Mouse (Mus musculus) limb, embryonic 11.5 days (tissue): ENCODE measurements around the gene Plcb1. TPM values are rescaled to one million over a fixed set of nuclear protein-coding genes. Genes with fewer than 3 reads are reported as not detected.
"Not testable (repeated sequence)": the region's sequence is repeated elsewhere in the genome, so short reads cannot be mapped to it uniquely, and the experiment has no call there.

Experiments
- ATAC-seq: fragments of 200-750 bp; cut with Nextera tagmentation; 2 replicates; pipeline ENCODE4 v1.8.0; 2017; ENCODE audit warnings: low read depth; ENCODE audit not compliant: insufficient number of reproducible peaks, low FRiP score, low TSS enrichment
- DNase-seq: peaks from one replicate; pipeline ENCODE4 v3.0.0-alpha.2; 2015; ENCODE audit warnings: low spot score
- H3K27ac ChIP-seq: fragments of 300-500 bp; sonication (generic); replicated peaks from 2 replicates; pipeline ENCODE4 v1.5.1; 2014; ENCODE audit warnings: low read depth, mild to moderate bottlenecking, low read length
- H3K27me3 ChIP-seq: fragments of 300-500 bp; sonication (generic); 2 replicates; pipeline ENCODE4 v1.6.1; 2014; ENCODE audit warnings: mild to moderate bottlenecking, low read length, mixed read lengths; ENCODE audit not compliant: control insufficient read depth, insufficient read depth
- H3K36me3 ChIP-seq: fragments of 300-500 bp; sonication (generic); 2 replicates; pipeline ENCODE4 v1.6.1; 2014; ENCODE audit warnings: mild to moderate bottlenecking, low read length, moderate library complexity, mixed read lengths; ENCODE audit not compliant: control insufficient read depth, insufficient read depth
- H3K4me1 ChIP-seq: fragments of 300-500 bp; sonication (generic); 2 replicates; pipeline ENCODE4 v1.6.1; 2014; ENCODE audit warnings: low read length, mixed read lengths; ENCODE audit not compliant: control insufficient read depth, insufficient read depth
- H3K4me2 ChIP-seq: fragments of 300-500 bp; sonication (generic); 2 replicates; pipeline ENCODE4 v1.6.1; 2014; ENCODE audit warnings: low read depth, mild to moderate bottlenecking, moderate library complexity; ENCODE audit not compliant: severe bottlenecking
- H3K4me3 ChIP-seq: fragments of 300-500 bp; sonication (generic); 2 replicates; pipeline ENCODE4 v1.5.1; 2014; ENCODE audit warnings: low read depth, low read length
- H3K9ac ChIP-seq: fragments of 300-500 bp; sonication (generic); 2 replicates; pipeline ENCODE4 v1.6.1; 2014; ENCODE audit warnings: mild to moderate bottlenecking, low read length
- H3K9me3 ChIP-seq: fragments of 300-500 bp; sonication (generic); 2 replicates; pipeline ENCODE4 v1.6.1; 2016; ENCODE audit warnings: low read length; ENCODE audit not compliant: control insufficient read depth
- WGBS: fragments of 180-500 bp; shearing (Covaris S2); extraction: QIAGEN DNeasy Blood & Tissue Kit; methylation state at CpG from one replicate; pipeline ENCODE4 v1.1.7; 2014; 5-methylcytosine and 5-hydroxymethylcytosine counted together
- polyA plus RNA-seq: library from polyadenylated mRNA; unstranded; fragments of >200 nt; fragmentation: Nextera tagmentation; extraction: Ambion mirVana; gene quantifications from 2 replicates; pipeline ENCODE4 v1.2.1, GENCODE M21; 2014

Gene Plcb1
- polyA plus RNA-seq, 1 experiment from 2014 or later = 10.4 TPM

DNA sequence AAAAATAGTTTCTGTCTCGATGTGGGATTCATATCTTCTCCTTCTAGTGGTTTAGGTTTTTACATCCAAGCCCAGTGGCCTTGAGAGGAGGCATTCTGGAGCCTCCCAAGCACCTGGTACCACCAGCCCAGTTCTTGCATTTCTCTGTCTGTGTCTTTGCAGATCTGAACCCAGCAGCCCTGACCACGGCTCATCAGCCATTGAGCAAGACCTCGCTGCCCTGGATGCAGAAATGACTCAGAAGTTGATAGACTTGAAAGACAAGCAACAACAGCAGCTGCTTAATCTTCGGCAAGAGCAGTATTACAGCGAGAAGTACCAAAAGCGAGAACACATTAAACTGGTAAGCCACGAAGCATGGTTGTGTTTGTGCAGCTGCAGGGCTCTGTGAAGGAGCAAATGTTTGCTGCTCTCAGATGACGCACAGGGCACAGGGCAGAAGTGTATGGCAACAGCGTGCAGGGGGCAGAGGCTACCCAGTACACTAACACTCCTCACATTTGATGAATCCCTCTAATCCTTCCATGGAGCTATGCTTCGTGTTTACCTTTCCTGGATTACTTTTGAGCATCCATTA lies 584.5 kb downstream of the Plcb1 start:
- 0 out of 2 replicates have a peak, but pooled peaks have one; percentile 47 for ATAC-seq
- H3K9ac ChIP-seq = no peak overlapping the region
- no peak overlapping the region for H3K4me2 ChIP-seq
- H3K36me3 ChIP-seq = no peaks in the 10 kb centered on the region
- H3K27ac ChIP-seq = no peak overlapping the region
- no peak overlapping the region for H3K4me3 ChIP-seq
- H3K27me3 ChIP-seq = no peaks in the 10 kb centered on the region
- H3K4me1 ChIP-seq = no peaks in the 10 kb centered on the region
- DNase-seq = no peak
- 73% methylated on average over 10 of the region's 10 CpGs for WGBS
- no peaks in the 10 kb centered on the region for H3K9me3 ChIP-seq

DNA sequence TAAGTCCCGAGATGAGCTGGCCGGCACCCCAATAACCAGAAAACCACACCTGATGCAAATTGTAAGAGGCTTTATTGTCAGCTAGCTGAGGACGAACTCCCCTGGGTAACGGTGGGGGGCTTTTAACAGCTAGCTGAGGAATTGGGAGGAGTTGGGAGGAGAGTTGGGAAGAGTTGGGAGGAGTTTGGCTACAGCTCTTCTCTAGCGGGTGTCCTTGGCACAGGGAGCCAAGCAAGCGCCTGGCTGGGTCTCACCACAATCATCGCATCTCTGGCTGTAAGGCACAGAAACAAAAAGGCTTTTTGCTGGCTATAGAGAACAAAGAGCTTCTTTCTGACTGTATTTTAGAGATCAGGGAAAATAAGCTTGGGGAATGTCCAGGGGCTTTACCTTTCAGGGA lies 594.9 kb downstream of the Plcb1 start:
- not testable (repeated sequence) for DNase-seq, H3K4me1 ChIP-seq
- WGBS = 27% methylated on average over 7 of the region's 7 CpGs

DNA sequence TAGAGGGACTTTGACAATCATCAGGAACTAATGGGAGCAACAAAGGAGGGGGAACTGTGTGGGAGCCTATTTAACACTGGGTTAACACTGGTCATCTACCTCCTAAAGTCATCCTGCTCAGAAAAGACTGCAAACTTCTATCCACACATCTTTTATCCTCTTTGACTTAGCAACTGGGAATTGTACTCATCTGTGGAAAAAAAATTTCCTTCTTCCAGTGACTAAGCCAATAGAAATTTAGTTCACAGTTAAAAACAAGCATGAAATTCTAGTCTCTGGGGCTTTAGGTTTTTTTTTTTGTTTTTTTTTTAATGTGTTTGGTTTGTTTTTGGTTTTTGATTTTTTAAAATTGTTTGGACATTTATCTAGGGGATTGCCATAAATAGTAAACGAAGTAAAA lies 595.5 kb downstream of the Plcb1 start:
- ATAC-seq = no peak
- H3K27me3 ChIP-seq = no peaks in the 10 kb centered on the region
- no peaks in the 10 kb centered on the region for H3K9me3 ChIP-seq
- no peak overlapping the region for H3K9ac ChIP-seq
- no peaks in the 10 kb centered on the region for H3K36me3 ChIP-seq
- H3K27ac ChIP-seq = no peak overlapping the region
- WGBS = 87% methylated on average over 1 of the region's 1 CpGs
- H3K4me1 ChIP-seq = no peaks in the 10 kb centered on the region
- no peak overlapping the region for H3K4me3 ChIP-seq
- DNase-seq = no peak
- H3K4me2 ChIP-seq = no peak overlapping the region

More for the DNA sequence above, 594.9 kb downstream of the Plcb1 start:
- H3K4me2 ChIP-seq, ATAC-seq, H3K27me3 ChIP-seq, H3K4me3 ChIP-seq, H3K27ac ChIP-seq, H3K9me3 ChIP-seq, H3K9ac ChIP-seq, H3K36me3 ChIP-seq: not testable (repeated sequence)

DNA sequence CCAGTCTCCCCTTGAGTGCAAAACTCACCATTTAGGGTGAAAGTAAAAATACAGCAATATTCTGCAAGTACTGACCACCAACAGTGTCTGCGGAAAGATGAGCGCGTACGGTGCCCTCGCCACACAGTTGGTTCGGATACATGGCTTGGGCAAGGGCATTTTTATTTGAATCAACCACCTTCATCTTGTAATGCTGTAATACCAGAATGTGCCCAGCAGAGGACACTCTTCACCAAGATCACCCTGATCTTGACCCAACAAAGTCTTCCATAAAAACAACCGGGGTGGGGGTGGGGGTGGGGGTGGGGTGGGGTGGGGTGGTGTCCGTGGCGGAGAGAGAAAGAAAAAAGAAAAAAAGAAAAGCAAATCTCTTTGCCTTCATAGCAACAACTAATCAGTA lies 602.1 kb downstream of the Plcb1 start:
- DNase-seq = no peak
- Histone ChIP-seq H3K4me1 (no peaks in the 10 kb centered on the region), H3K4me2 (no peak overlapping the region), H3K9ac (no peak overlapping the region), H3K9me3 (no peaks in the 10 kb centered on the region), H3K27ac (no peak overlapping the region), H3K27me3 (no peaks in the 10 kb centered on the region), H3K4me3 (no peak overlapping the region), H3K36me3 (no peaks in the 10 kb centered on the region)
- 55% methylated on average over 9 of the region's 9 CpGs for WGBS
- no peak for ATAC-seq

DNA sequence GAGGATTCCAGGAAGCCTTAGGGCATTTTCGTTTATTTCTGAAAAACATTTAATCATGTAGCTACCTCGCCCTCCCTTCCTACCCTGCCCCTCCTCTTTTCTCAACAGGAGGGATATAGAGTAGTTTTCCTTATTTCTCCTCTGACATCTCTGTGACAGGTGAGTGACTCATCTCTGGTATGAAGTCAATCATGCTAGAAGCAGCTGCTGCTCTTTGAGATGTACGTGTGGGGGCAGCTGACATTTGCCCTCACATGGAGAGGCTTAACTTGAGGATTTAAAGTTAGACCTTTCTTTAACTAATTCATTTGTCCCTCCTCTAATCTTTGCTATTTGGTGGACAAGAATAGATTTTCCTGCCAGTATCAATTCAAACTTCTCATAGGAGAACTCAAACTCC lies 608.8 kb downstream of the Plcb1 start:
- no peaks in the 10 kb centered on the region for H3K9me3 ChIP-seq
- no peak overlapping the region for H3K4me2 ChIP-seq
- ATAC-seq (no peak), DNase-seq (no peak)
- no peaks in the 10 kb centered on the region for H3K27me3 ChIP-seq
- no peak overlapping the region for H3K27ac ChIP-seq
- H3K4me1 ChIP-seq = no peaks in the 10 kb centered on the region
- no peaks in the 10 kb centered on the region for H3K36me3 ChIP-seq
- WGBS = 83% methylated on average over 3 of the region's 3 CpGs
- H3K4me3 ChIP-seq = no peak overlapping the region
- H3K9ac ChIP-seq = no peak overlapping the region

DNA sequence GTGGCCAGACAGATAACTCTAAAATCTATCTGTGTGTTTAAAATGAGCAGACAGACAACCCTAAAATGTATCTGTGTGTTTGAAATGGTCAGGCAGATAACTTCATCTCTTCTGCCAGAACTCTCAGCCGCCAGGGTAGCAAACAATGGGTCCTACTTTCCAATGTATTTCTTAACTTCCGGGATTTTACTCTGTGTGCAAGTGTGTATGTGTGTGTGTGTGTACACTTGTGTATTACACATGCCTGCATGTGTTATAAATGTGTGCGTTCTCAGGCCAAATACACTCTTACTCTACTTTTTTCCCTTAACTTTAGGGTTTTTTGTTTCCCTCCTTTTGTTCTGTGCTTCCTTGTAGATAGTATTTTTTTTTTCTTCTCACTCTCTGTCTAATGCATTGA lies 610.5 kb downstream of the Plcb1 start:
- Histone ChIP-seq H3K4me2 (no peak overlapping the region), H3K9ac (no peak overlapping the region), H3K27me3 (no peaks in the 10 kb centered on the region), H3K4me3 (no peak overlapping the region), H3K27ac (no peak overlapping the region), H3K4me1 (no peaks in the 10 kb centered on the region), H3K9me3 (no peaks in the 10 kb centered on the region), H3K36me3 (no peaks in the 10 kb centered on the region)
- no peak for DNase-seq
- ATAC-seq = no peak
- WGBS = 97% methylated on average over 3 of the region's 3 CpGs

DNA sequence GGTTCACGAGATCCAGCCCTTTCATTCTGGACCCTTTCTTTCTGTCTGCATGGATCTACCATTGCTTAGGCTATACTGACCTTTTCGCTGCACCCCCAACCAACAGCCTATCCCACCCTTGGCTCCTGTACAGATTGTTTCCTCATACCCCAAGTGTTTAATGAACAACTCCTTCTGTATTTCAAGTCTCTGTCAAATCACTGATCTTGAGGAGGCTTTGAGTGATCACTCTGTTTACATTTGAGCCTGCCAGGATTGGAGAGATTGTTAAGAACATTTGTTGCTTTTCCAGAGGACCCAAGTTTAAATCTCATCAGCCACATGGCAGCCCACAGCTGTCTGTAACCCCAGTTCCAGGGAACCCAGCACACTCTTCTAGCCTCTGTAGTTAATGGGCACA lies 612.1 kb downstream of the Plcb1 start:
- ATAC-seq (no peak), DNase-seq (no peak)
- H3K4me1 ChIP-seq = no peaks in the 10 kb centered on the region
- no peak overlapping the region for H3K4me3 ChIP-seq
- no peak overlapping the region for H3K9ac ChIP-seq
- no peak overlapping the region for H3K27ac ChIP-seq
- no peaks in the 10 kb centered on the region for H3K9me3 ChIP-seq
- H3K4me2 ChIP-seq = no peak overlapping the region
- WGBS = 92% methylated on average over 2 of the region's 2 CpGs
- no peaks in the 10 kb centered on the region for H3K36me3 ChIP-seq
- no peaks in the 10 kb centered on the region for H3K27me3 ChIP-seq

DNA sequence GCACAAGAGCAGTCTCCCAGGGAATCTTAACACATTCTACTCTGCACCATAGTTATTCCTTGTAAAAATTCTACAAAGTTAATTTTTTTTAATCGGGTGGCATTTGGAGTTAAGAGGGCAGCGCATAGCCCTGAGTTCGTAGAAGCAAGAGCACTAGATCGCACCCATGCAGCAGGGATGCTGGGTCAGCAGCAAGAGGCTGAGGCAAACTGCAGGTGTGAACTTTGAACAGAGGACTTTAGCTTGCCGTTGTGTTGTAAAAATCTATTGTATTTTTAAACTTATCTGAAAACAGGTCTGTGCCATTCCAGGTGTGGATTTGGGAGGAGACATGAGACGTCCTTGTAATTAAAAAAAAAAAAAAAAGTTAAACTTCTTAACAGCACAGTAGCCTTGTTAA lies 613.9 kb downstream of the Plcb1 start:
- H3K27me3 ChIP-seq = no peaks in the 10 kb centered on the region
- no peak overlapping the region for H3K9ac ChIP-seq
- H3K4me3 ChIP-seq = no peak overlapping the region
- no peak for DNase-seq
- H3K4me1 ChIP-seq = no peaks in the 10 kb centered on the region
- H3K36me3 ChIP-seq = no peaks in the 10 kb centered on the region
- no peaks in the 10 kb centered on the region for H3K9me3 ChIP-seq
- H3K4me2 ChIP-seq = no peak overlapping the region
- H3K27ac ChIP-seq = no peak overlapping the region
- WGBS = 87% methylated on average over 6 of the region's 6 CpGs
- ATAC-seq = no peak

DNA sequence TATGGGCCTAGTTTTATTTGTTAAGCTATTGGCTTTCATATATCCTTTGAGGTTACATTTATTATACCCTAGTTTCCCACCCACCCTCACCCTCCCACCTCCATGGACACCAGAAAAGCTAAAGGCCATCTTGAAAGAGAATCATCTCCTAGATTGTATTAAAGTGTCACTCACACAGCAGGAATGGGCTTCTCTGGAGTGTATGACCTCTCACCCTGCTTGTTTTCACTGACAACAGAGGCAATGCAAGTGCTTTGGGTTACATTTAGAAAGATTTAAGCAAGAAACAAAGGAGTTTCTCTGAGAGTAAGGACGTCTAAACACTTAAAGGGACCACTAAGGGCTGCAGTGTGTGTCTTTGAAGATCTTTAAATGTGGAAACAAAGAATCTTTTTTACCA lies 617.0 kb downstream of the Plcb1 start:
- no peaks in the 10 kb centered on the region for H3K27me3 ChIP-seq
- H3K4me2 ChIP-seq = no peak overlapping the region
- H3K4me1 ChIP-seq = no peaks in the 10 kb centered on the region
- no peak for ATAC-seq
- H3K4me3 ChIP-seq = no peak overlapping the region
- H3K27ac ChIP-seq = no peak overlapping the region
- no peaks in the 10 kb centered on the region for H3K9me3 ChIP-seq
- no peak for DNase-seq
- H3K36me3 ChIP-seq = no peaks in the 10 kb centered on the region
- 7% methylated on average over 1 of the region's 1 CpGs for WGBS
- H3K9ac ChIP-seq = no peak overlapping the region
